Mouse (Mus musculus) E14TG2a.4 (cell line): ENCODE results near the gene Snx8.

ENCODE experiments used
- H3K27me3 ChIP-seq: 2 replicates; pipeline ENCODE4 v1.6.1; 2014; ENCODE audit warnings: low read length, control low read depth; ENCODE audit not compliant: insufficient read depth
- H3K36me3 ChIP-seq: 2 replicates; pipeline ENCODE4 v1.6.1; 2014; ENCODE audit warnings: low read length, control low read depth; ENCODE audit not compliant: insufficient read depth
- H3K4me1 ChIP-seq: replicated peaks from 2 replicates; pipeline ENCODE4 v1.6.1; 2014; ENCODE audit warnings: low read depth, low read length, control low read depth
- H3K4me3 ChIP-seq: replicated peaks from 2 replicates; pipeline ENCODE4 v1.5.1; 2014; ENCODE audit warnings: mild to moderate bottlenecking, low read length
- H3K9me3 ChIP-seq: 2 replicates; pipeline ENCODE4 v1.6.1; 2014; ENCODE audit warnings: low read length, control low read depth
- CTCF ChIP-seq: conservative IDR thresholded peaks from 2 replicates; pipeline ENCODE4 v1.5.1; 2014; ENCODE audit warnings: low read length
- NANOG ChIP-seq: IDR thresholded peaks from 2 replicates; pipeline ENCODE4 v1.6.1; 2014; ENCODE audit warnings: borderline replicate concordance, low read length, mixed read lengths
- POU5F1 ChIP-seq: IDR thresholded peaks from 2 replicates; pipeline ENCODE4 v1.6.1; 2014; ENCODE audit warnings: low read length, borderline replicate concordance

The Snx8 gene

DNA sequence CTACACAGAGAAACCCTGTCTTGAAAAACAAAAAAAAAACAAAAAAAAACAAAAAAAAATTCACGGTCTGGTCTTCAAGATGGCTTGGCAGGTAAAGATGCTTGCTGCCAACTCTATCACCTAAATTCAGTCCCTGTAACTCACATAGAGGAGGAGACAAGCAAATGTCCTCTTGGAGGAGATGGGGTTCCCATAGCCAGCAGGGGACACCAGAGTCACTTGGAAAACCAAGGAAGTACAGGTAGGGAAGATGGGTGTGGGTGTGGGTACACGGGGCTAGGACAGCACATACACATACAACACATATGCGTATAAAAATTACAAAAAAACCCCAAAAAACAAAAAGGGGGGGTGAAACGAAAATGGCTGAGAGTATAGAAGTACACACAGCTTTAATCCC, 46.2 kb downstream of the Snx8 start:
- peaks cover 94% of the 10 kb centered on the region for H3K36me3 ChIP-seq
- no peak overlapping the region for H3K4me3 ChIP-seq
- H3K27me3 ChIP-seq: no peaks in the 10 kb centered on the region

GRCm38 (mm10) chr5:140339836-140340235, 49.2 kb downstream of the Snx8 start:
- Histone ChIP-seq H3K36me3 (peaks cover 93% of the 10 kb centered on the region), H3K27me3 (no peaks in the 10 kb centered on the region), H3K4me1 (peaks cover 26% of the 10 kb centered on the region), H3K9me3 (peaks cover 4% of the 10 kb centered on the region; the same call in 1 of the 2 replicates), H3K4me3 (no peak overlapping the region)
- TF ChIP-seq NANOG (no peak), CTCF (no peak), POU5F1 (no peak)

More for the DNA sequence above, 46.2 kb downstream of the Snx8 start:
- peaks cover 4% of the 10 kb centered on the region; the same call in 1 of the 2 replicates for H3K9me3 ChIP-seq
- H3K4me1 ChIP-seq: peaks cover 28% of the 10 kb centered on the region
- no peak for TF ChIP-seq NANOG
- no peak for TF ChIP-seq CTCF
- TF ChIP-seq POU5F1: no peak

DNA sequence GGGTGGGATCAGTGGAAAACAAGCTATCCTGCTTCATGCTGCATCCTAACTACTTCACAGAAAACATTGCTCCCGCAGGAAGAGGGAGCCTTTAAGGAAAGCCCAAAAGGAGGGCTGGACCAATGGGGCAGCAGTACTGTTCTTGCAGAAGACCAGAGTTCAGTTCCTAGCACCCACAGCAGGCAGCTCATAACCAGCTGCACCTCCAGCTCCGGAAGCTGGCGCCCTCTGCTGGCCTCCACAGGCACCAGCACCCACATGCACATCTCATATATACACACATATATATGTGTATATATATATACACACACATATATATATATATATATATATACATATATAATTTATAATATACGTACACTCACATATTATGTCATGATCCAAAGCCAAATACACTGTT, 50.3 kb downstream of the Snx8 start:
- no peaks in the 10 kb centered on the region for H3K27me3 ChIP-seq
- H3K4me3 ChIP-seq: no peak overlapping the region
- H3K9me3 ChIP-seq: peaks cover 4% of the 10 kb centered on the region; the same call in 1 of the 2 replicates
- TF ChIP-seq NANOG (no peak), POU5F1 (no peak), CTCF (peak; percentile 43)
- peaks cover 93% of the 10 kb centered on the region for H3K36me3 ChIP-seq
- peaks cover 22% of the 10 kb centered on the region for H3K4me1 ChIP-seq

GRCm38 (mm10) chr5:140336680-140337079, 52.4 kb downstream of the Snx8 start:
- TF ChIP-seq POU5F1: no peak
- TF ChIP-seq CTCF: peak; percentile 97
- peaks cover 26% of the 10 kb centered on the region for H3K4me1 ChIP-seq
- H3K27me3 ChIP-seq: no peaks in the 10 kb centered on the region
- H3K9me3 ChIP-seq: peaks cover 4% of the 10 kb centered on the region; the same call in 1 of the 2 replicates
- peaks cover 77% of the 10 kb centered on the region for H3K36me3 ChIP-seq
- no peak overlapping the region for H3K4me3 ChIP-seq

- no peaks in the 10 kb centered on the region for H3K27me3 ChIP-seq
- H3K36me3 ChIP-seq: peaks cover 71% of the 10 kb centered on the region
- H3K4me1 ChIP-seq: peaks cover 33% of the 10 kb centered on the region
- peaks cover 2% of the 10 kb centered on the region; the same call in 1 of the 2 replicates for H3K9me3 ChIP-seq
- no peak for TF ChIP-seq POU5F1
- peak; percentile 24; the same call in 1 of the 2 replicates for TF ChIP-seq CTCF
- H3K4me3 ChIP-seq: no peak overlapping the region
Measured at GRCm38 (mm10) chr5:140333631-140334030, 55.4 kb downstream of the Snx8 start.

- H3K4me1 ChIP-seq: peaks cover 43% of the 10 kb centered on the region
- H3K4me3 ChIP-seq: peak overlapping the region; percentile 88
- H3K36me3 ChIP-seq: peaks cover 71% of the 10 kb centered on the region
- TF ChIP-seq NANOG: no peak
- TF ChIP-seq POU5F1: no peak
- TF ChIP-seq CTCF: no peak
- H3K9me3 ChIP-seq: no peaks in the 10 kb centered on the region
- no peaks in the 10 kb centered on the region for H3K27me3 ChIP-seq
Measured at GRCm38 (mm10) chr5:140332519-140332918, 56.5 kb downstream of the Snx8 start.

DNA sequence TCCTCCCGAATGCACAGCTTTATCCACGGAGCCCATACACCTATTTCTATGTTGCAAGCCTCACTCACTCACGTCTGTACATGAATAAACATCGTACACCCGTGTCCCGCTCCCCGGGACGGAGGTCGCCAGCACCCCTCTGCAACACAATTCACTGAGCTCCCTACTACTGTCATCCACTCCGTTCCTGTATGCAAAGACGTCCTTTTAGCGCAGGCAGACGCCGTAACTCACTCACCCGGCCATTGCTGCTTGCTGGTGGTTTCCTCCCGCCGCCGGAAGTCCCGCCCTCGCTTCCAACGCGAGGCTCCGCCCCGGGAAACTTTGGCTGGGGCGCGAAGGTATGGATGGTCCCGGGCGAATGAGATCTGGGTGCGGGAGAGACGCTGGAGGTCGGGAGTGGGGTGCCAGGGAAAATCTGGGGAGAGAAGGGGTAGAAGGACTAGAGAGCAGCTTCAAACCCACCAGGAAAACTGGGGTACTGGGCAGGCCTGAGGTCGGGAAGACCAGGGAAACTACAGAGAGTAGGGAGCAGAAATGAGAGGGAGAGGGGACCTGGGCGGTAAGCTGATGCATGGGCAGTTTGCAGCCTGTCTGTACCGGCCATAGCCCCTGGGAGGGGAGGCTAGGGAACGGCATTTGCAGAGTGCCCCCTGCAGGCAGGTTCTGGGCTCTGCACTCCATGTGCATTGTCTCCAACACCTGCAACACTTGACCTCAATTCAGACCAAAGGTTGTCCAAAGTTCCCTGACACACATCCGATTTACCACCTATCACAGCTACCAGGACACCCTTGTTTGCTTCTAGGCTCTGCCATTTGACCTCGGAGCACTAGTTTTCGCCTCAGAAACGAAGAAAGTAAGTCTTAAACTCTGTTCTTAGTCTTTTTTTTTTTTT, 57.2 kb downstream of the Snx8 start, which contains the start of gene Mrm2:
Gene Mrm2 (minus strand): TSS at position 284 of the 898 bp plus-strand sequence.
- H3K4me3 ChIP-seq: peak within 1 kb of the TSS; percentile 88
- peaks cover 44% of the 10 kb centered on the region for H3K4me1 ChIP-seq
- peaks cover 69% of the 10 kb centered on the region for H3K36me3 ChIP-seq
- H3K9me3 ChIP-seq: no peaks in the 10 kb centered on the region
- H3K27me3 ChIP-seq: no peaks in the 10 kb centered on the region
- TF ChIP-seq POU5F1: no peak
- TF ChIP-seq NANOG: no peak
- peak; percentile 91 for TF ChIP-seq CTCF

DNA sequence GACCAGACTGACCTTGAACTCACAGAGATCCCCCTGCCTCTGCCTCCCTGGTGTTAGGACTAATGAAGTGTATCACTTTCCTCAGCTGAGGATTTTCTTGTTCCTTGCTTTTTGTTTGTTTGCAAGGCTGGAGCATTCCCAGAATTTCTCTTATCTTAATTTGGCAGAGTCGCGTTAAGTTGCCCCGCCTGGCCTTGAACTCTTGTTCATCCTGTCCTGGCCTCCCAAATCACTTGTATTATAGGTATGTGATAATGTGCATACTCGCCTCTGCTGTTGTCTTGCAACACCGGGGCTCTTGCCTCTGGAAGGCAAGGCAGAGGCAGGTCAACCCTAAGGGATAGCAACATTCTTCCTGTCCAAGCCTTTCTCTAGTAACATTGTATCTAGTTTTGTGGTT, 65.0 kb downstream of the Snx8 start:
- Histone ChIP-seq H3K4me1 (peaks cover 51% of the 10 kb centered on the region), H3K27me3 (no peaks in the 10 kb centered on the region), H3K9me3 (no peaks in the 10 kb centered on the region), H3K36me3 (peaks cover 34% of the 10 kb centered on the region), H3K4me3 (no peak overlapping the region)
- TF ChIP-seq NANOG (no peak), POU5F1 (no peak), CTCF (no peak)
